Mouse (Mus musculus): ENCODE measurements at regions not wholly inside any gene's neighbourhood (a gene's known extent, or its start where the extent isn't known, plus 50 kb on each side); places are given as distances from the start of the nearest gene placed in this dataset.
A peak's percentile ranks its signal among the peaks of the same experiment; 100 is the strongest.

DNA sequence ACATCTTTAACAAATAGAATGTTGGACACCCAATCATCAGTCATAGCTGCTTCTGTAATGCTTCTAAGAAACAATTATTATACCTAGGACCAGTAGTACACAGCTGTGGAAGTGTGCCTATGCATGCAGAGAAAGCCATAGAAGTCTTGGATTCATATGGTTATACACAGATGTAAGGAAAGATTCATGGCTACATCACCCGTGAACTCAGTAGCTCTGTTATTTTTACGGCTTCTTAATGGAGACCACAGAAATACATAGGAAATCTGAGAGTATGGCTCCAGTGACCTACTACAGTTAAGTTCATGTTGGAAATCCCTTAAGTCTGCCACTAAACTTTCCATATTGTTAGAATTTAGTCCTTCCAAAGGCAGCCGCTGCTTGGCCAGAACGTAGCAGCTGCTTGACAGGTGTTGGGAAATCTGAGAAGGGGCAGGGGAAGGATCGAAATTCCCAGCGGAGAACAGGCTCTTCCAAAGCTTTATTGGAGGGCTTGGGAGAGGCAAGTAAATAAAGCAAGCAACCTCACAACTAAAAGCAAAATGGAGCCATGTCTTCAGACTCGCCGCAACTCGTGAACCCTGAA lies 78.8 kb upstream of the Ankfn1 start:
- H3K27ac ChIP-seq = no peak overlapping the region
- H3K9ac ChIP-seq = no peak overlapping the region
- H3K36me3 ChIP-seq = no peaks in the 10 kb centered on the region
- 80% methylated on average over 9 of the region's 9 CpGs for WGBS
- no peaks in the 10 kb centered on the region for H3K4me1 ChIP-seq (replicated peaks)
- H3K4me3 ChIP-seq = no peak overlapping the region
- no peak for ATAC-seq (ENCODE audit: low FRiP score)
- H3K4me2 ChIP-seq = no peak overlapping the region
- H3K9me3 ChIP-seq = no peaks in the 10 kb centered on the region
- no peaks in the 10 kb centered on the region for H3K27me3 ChIP-seq

DNA sequence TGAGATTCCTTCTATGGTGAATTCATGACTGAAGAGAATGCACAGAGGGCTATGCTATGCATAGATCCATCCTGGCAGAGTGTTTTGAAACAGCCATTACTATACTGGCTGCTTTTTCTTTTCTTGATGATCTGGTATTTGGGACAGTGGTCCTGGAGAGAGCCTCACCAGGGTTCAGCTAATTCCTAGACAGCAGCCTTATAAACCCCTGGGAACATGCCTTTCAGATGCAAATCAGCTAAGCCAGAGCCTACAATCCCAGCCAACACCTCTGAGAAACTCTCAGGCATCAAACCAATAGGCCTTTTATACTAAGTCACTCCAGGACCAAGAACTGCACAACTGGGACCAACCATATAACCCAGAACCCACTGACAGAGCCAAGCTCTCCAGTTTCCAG lies 64.4 kb upstream of the Ankfn1 start:
- Histone ChIP-seq H3K4me1 (replicated peaks) (peaks cover 13% of the 10 kb centered on the region), H3K36me3 (no peaks in the 10 kb centered on the region), H3K4me3 (no peak overlapping the region), H3K9me3 (no peaks in the 10 kb centered on the region), H3K9ac (no peak overlapping the region), H3K27me3 (no peaks in the 10 kb centered on the region), H3K27ac (no peak overlapping the region; the same call in 1 of the 2 replicates), H3K4me2 (no peak overlapping the region)
- no peak for ATAC-seq (ENCODE audit: low FRiP score)

DNA sequence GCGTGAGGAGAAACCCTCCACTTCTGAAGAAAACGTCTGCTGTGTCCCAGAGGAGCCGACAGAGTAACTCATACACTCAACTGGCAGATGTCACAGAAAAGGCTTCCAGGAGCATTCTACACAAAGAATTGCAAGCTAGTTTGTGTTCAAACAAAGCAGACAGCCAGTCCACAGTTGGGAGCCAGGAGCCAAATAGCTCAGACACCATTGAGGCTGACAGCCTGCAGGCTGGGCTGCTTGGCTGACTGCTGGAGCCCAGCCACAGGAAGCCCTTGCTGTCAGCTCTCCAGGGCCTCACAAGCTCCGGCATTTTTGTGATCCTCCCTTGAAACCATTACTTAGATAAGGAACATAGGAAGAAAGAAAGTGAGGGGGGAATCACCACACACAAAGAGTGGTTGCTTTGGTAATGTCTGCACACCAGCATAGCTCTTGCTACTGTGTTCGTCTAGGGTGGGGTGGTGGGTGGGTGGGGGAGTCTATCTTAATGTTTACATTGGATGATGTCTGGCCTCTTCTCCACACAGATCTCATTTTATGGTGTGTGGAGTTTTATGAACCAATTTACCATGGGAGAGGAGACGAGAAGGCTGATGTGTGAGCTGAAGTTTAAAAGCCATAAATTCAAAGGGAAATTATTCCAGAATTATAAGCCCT lies 62.3 kb upstream of the Ankfn1 start:
- WGBS = 13% methylated on average over 6 of the region's 6 CpGs
- H3K9ac ChIP-seq = no peak overlapping the region

DNA sequence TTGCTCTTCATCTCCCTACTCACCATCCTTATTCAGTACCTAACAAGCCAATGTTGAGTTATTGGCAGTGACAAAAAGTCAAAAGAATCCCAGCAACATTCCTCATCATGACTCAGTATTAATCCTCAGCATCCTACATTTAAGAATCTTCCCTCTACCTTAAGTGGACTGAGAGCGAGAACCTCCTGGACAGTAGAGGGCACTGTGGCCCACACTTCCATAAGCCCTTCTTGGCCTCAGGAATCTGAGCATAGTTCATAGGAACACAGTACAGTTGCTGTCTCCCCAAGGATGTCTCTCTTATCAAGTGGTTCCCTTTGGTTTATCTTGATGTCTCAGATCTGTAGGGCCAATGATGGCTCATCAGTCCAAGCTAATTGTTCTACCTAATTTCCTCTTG lies 60.5 kb upstream of the Ankfn1 start:
- H3K9ac ChIP-seq = no peak overlapping the region
- no peaks in the 10 kb centered on the region for H3K9me3 ChIP-seq
- no peak overlapping the region for H3K4me3 ChIP-seq
- 95% methylated on average over 1 of the region's 1 CpGs for WGBS
- ATAC-seq (ENCODE audit: low FRiP score) = no peak
- no peak overlapping the region for H3K27ac ChIP-seq
- H3K4me2 ChIP-seq = no peak overlapping the region
- H3K4me1 ChIP-seq (replicated peaks) = peaks cover 13% of the 10 kb centered on the region
- H3K27me3 ChIP-seq = no peaks in the 10 kb centered on the region
- no peaks in the 10 kb centered on the region for H3K36me3 ChIP-seq

More for the DNA sequence above, 62.3 kb upstream of the Ankfn1 start:
- Histone ChIP-seq H3K4me2 (no peak overlapping the region), H3K4me1 (replicated peaks) (peaks cover 13% of the 10 kb centered on the region), H3K27ac (peak overlapping the region; percentile 53), H3K27me3 (no peaks in the 10 kb centered on the region), H3K36me3 (no peaks in the 10 kb centered on the region), H3K9me3 (no peaks in the 10 kb centered on the region), H3K4me3 (no peak overlapping the region)
- ATAC-seq (ENCODE audit: low FRiP score) = 0 out of 2 replicates have a peak, but pooled peaks have one; percentile 52

DNA sequence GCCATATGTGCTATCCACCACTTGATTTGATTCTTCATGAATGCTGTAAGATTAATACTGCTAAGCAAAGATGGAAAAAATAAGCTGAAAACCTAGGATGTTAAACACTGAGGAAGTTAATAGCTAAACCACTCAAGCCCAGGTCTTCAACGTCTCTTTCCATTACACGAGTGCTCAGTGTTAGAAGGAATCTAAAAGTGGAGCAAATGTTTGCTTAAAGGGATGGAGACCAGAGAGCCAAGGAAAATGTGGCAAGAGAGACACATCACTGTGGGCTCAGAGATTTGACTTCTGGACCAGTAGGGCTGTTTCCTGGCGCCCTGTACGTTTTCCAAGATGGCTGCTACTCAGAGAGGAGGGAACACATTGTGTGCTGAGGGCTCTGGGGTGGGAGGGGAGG lies 59.4 kb upstream of the Ankfn1 start:
- H3K9me3 ChIP-seq = no peaks in the 10 kb centered on the region
- 94% methylated on average over 4 of the region's 4 CpGs for WGBS
- peaks cover 11% of the 10 kb centered on the region for H3K4me1 ChIP-seq (replicated peaks)
- H3K36me3 ChIP-seq = no peaks in the 10 kb centered on the region
- no peak overlapping the region for H3K4me3 ChIP-seq
- ATAC-seq (ENCODE audit: low FRiP score) = no peak
- no peaks in the 10 kb centered on the region for H3K27me3 ChIP-seq
- no peak overlapping the region for H3K4me2 ChIP-seq
- H3K9ac ChIP-seq = no peak overlapping the region
- no peak overlapping the region for H3K27ac ChIP-seq

DNA sequence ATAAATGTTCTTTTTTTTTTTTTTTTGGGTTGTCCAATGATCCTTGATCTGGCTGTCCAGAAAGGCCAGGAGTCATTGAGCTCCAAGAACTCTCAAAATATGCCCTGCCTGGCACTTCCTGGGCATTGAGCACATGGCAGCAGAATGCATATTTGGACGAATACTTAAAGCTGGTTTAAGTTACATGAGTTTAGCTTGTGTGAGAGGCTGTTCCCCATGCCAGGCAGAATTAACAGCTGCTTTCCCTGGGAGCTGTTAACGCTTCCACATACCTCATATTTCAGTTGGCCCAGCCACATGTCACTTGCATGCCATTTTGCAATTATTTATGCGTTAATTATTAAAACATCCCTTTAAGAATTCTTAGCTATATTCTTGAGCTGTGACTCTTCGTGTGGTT lies 56.6 kb upstream of the Ankfn1 start:
- H3K9ac ChIP-seq = no peak overlapping the region
- H3K27ac ChIP-seq = no peak overlapping the region
- no peak overlapping the region for H3K4me3 ChIP-seq
- WGBS = 85% methylated on average over 4 of the region's 4 CpGs
- H3K36me3 ChIP-seq = no peaks in the 10 kb centered on the region
- H3K9me3 ChIP-seq = no peaks in the 10 kb centered on the region
- H3K4me1 ChIP-seq (replicated peaks) = no peaks in the 10 kb centered on the region
- ATAC-seq (ENCODE audit: low FRiP score) = no peak
- H3K4me2 ChIP-seq = no peak overlapping the region
- H3K27me3 ChIP-seq = no peaks in the 10 kb centered on the region

DNA sequence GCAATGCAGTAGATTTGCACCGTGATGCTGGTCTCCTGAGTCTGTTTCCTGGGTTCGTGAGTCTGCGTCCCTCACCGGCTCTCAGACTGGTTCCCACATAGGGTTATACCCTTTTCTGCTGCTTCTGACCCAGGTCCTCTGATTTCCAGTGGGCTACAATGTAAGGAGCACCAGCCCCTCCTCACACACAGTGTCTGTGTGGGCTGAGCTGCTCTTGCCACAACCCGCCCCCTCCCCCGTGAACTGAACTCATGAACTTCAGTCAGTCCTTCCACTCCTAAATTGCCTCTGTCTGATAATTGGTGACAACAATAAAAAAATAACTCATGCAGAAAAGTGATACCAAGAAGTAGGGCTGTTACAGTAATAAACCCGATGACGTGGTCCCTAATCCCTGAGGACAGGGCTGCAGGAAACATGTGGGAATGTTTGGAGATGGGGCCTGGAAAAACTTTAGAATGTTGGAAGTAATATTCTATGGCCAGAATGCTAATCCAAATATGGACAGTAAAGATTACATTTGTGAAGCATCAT lies 54.2 kb upstream of the Ankfn1 start:
- WGBS = 86% methylated on average over 8 of the region's 8 CpGs
- no peak for ATAC-seq (ENCODE audit: low FRiP score)
- Histone ChIP-seq H3K9me3 (no peaks in the 10 kb centered on the region), H3K9ac (no peak overlapping the region), H3K4me1 (replicated peaks) (no peaks in the 10 kb centered on the region), H3K4me2 (no peak overlapping the region), H3K4me3 (no peak overlapping the region), H3K36me3 (no peaks in the 10 kb centered on the region), H3K27ac (no peak overlapping the region), H3K27me3 (no peaks in the 10 kb centered on the region)
